ENCODE assay signal across 8 mouse cellular contexts in genomic region chr4:149954893-149955439, GRCm38 (mm10). TPM values are rescaled to one million over a fixed set of nuclear protein-coding genes. Genes with fewer than 3 reads are reported as not detected.
DNase-seq lines count a peak whose midpoint lies in the region; ATAC-seq lines count a peak whose summit lies in the region.

TSS of gene Spsb1 (minus strand) at chr4:149955043.

- intact Hi-C loops in gastrocnemius, postnatal 14 days (cut with DNase I; ENCODE audit: low total_unique reads), result loop anchor here (5.0 kb wide), 1 partner anchor 118 kb away; no protein-coding TSS in a partner anchor
- intact Hi-C loops in left cerebral cortex, postnatal 10 days (cut with DNase I), result loop anchor here (5.0 kb wide), 3 partner anchors 38 to 203 kb away; no protein-coding TSS in a partner anchor

- DNase-seq in adipocyte (ENCODE audit: low spot score), result peak; percentile 96
- DNase-seq in embryo, embryonic 10 days (ENCODE audit: low spot score), result peak; percentile 97
- DNase-seq in gastrocnemius, postnatal 14 days, result peak; percentile 98
- peak; percentile 93 to 96 for DNase-seq in left cerebral cortex, postnatal 10 days (ENCODE audit: extremely low spot score in 1 of 2, low spot score in 2 of 2)
- peak; percentile 91 for DNase-seq in right cerebral cortex, postnatal 25 days
- DNase-seq in urinary bladder, postnatal 4 days (ENCODE audit: low spot score in 2 of 2), result peak; percentile 98 to 99

- ATAC-seq in inflammation-experienced regulatory T-cells, adult 6 months, result peak; percentile 92
- peak; percentile 97 for ATAC-seq in megakaryocyte-erythroid progenitor cell, adult 5-6 weeks (replicated peaks; ENCODE audit: low FRiP score, low TSS enrichment, poor library complexity, severe bottlenecking)

RNA-seq across cellular contexts. Expression of gene Spsb1, which starts in this region (rescaled TPM):
- total RNA-seq in gastrocnemius, postnatal 14 days (2021), result 10 to 100 TPM; 12.9 to 20.1 TPM
- 1 to 10 TPM; 1.7 to 8.9 (median 7.9) TPM for polyA plus RNA-seq in inflammation-experienced regulatory T-cells, adult 6 months (2017; shearing (Covaris generic))
- 10 to 100 TPM; 16.5 to 22.0 TPM for total RNA-seq in left cerebral cortex, postnatal 10 days (2021)
- total RNA-seq in megakaryocyte-erythroid progenitor cell, adult 5-6 weeks (2014; fragmentation: Nextera tagmentation), result 0.35 TPM in 1 of 2 replicates, not detected in the other
- total RNA-seq in megakaryocyte-erythroid progenitor cell, adult 5-6 weeks (2017), result not detected in 2 replicates

Comparison
In these comparisons a context has a peak if more than half of its experiments do, and no peak if none do; other contexts are left out.
1. Peak in every context shown above with its lines: DNase-seq and ATAC-seq.
2. RNA of gene Spsb1 (total RNA-seq): 16.5 to 22.0 TPM in left cerebral cortex, postnatal 10 days and 12.9 to 20.1 TPM in gastrocnemius, postnatal 14 days; 0.35 TPM in megakaryocyte-erythroid progenitor cell, adult 5-6 weeks; every median in the first group is over 10 times any median in the second.
3. Peak in ATAC-seq in megakaryocyte-erythroid progenitor cell, adult 5-6 weeks; RNA of the gene not detected or under 1 TPM.